Mouse (Mus musculus): Measurements from ENCODE around the gene Etv3. TPM values are rescaled to one million over a fixed set of nuclear protein-coding genes. Genes with fewer than 3 reads are reported as not detected.
A peak's percentile ranks its signal among the peaks of the same experiment; 100 is the strongest.

The Etv3 gene
- total and polyA plus RNA-seq, 3 experiments, result 7.4 to 10.4 TPM; not detected in 1

DNA sequence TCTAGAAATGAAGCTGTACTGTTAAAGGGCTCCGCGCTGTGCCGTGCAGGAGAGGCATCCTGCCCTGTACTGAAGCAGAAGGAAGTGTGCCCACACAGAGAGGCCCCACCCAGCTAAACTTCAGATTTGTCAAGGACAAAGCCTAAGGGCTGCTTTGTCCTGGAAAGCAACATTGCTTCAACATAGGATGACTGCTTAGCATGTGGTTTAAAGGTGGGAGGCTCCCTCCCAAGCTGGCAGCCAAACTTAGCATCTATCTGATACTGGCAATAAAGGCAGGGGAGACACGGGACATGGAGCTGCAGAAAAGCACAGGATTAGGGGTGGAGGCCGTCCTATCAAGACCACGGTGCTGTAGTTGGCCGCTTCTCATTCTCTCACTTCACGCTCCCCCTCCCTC is 24.1 kb upstream of the Etv3 start:
- peaks cover 0 to 6% of the 10 kb centered on the region in 2 experiments; a peak in 1 of 4 replicates for H3K36me3 ChIP-seq (ENCODE audit: control insufficient read depth in 1 of 2, insufficient read depth in 2 of 2, low read length in 2 of 2)
- H3K79me2 ChIP-seq (ENCODE audit: control insufficient read depth, insufficient read depth, low read length, poor library complexity), result no peaks in the 10 kb centered on the region
- TF ChIP-seq USF2 (IDR thresholded peaks at IDR 0.05; ENCODE audit: borderline replicate concordance in 1 of 2, insufficient read depth in 1 of 2, low read depth in 1 of 2, low read length in 2 of 2) (no peak), NELFE (IDR thresholded peaks at IDR 0.05; ENCODE audit: low read depth, low read length) (no peak), SIN3A (IDR thresholded peaks at IDR 0.05; ENCODE audit: low read length) (0 out of 2 replicates have a peak, but pooled peaks have one; percentile 8)
- H3K27ac ChIP-seq (ENCODE audit: control insufficient read depth, low read depth, low read length), result peak overlapping the region; percentile 32
- H3K9ac ChIP-seq (ENCODE audit: control insufficient read depth, low read depth, low read length, poor library complexity, severe bottlenecking), result peak overlapping the region; percentile 72
- DNase-seq (ENCODE audit: low read depth, low spot score), result peak; percentile 60
- no peaks in the 10 kb centered on the region for H3K9me3 ChIP-seq (replicated peaks; ENCODE audit: insufficient read depth, low read length)
- H3K27me3 ChIP-seq (ENCODE audit: control insufficient read depth in 1 of 2, insufficient read depth in 2 of 2, low read length in 2 of 2), result no peaks in the 10 kb centered on the region
- peaks cover 2 to 18% of the 10 kb centered on the region in 2 experiments; a peak in 2 of 4 replicates for H3K4me1 ChIP-seq (ENCODE audit: control insufficient read depth in 1 of 2, insufficient read depth in 2 of 2, low read length in 2 of 2)
- H3K4me3 ChIP-seq (ENCODE audit: control insufficient read depth in 1 of 2, insufficient read depth in 1 of 2, low read depth in 2 of 2, low read length in 2 of 2), result peak overlapping the region in 1 of 2 experiments; percentile 50; a peak in 3 of 4 replicates

DNA sequence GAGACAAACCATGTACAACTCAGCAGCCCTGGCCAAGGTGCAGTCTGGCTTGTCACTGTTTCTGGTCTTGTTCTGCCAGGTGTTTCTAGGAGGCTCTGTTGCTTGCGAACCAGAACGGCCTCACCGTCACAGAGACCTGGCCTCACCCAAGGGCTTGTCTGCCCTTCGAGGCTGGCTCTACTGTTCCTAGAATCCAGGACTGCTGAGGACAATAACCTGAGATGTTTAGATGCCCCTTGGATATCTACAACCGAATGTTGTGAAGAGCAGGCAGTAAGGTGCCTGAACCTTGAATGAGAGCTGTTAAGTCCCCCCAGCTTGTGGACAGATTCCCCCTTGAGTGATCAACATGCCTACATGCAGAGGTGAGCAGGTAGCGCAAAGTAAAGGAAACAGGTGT is 22.4 kb upstream of the Etv3 start:
- Histone ChIP-seq H3K9ac (ENCODE audit: control insufficient read depth, low read depth, low read length, poor library complexity, severe bottlenecking) (no peak overlapping the region), H3K79me2 (ENCODE audit: control insufficient read depth, insufficient read depth, low read length, poor library complexity) (no peaks in the 10 kb centered on the region), H3K27me3 (ENCODE audit: control insufficient read depth in 1 of 2, insufficient read depth in 2 of 2, low read length in 2 of 2) (no peaks in the 10 kb centered on the region), H3K4me3 (ENCODE audit: control insufficient read depth in 1 of 2, insufficient read depth in 1 of 2, low read depth in 2 of 2, low read length in 2 of 2) (no peak overlapping the region), H3K27ac (ENCODE audit: control insufficient read depth, low read depth, low read length) (no peak overlapping the region), H3K9me3 (replicated peaks; ENCODE audit: insufficient read depth, low read length) (no peaks in the 10 kb centered on the region), H3K36me3 (ENCODE audit: control insufficient read depth in 1 of 2, insufficient read depth in 2 of 2, low read length in 2 of 2) (peaks cover 0 to 6% of the 10 kb centered on the region in 2 experiments; a peak in 1 of 4 replicates), H3K4me1 (ENCODE audit: control insufficient read depth in 1 of 2, insufficient read depth in 2 of 2, low read length in 2 of 2) (peaks cover 2 to 18% of the 10 kb centered on the region in 2 experiments; a peak in 2 of 4 replicates)
- no peak for DNase-seq (ENCODE audit: low read depth, low spot score)
- no peak for TF ChIP-seq BHLHE40 (IDR thresholded peaks at IDR 0.05; ENCODE audit: borderline replicate concordance, low read depth, low read length)
- no peak for TF ChIP-seq RCOR1 (IDR thresholded peaks at IDR 0.05; ENCODE audit: low read depth, low read length)
- TF ChIP-seq SIN3A (IDR thresholded peaks at IDR 0.05; ENCODE audit: low read length), result no peak
- TF ChIP-seq JUND (IDR thresholded peaks at IDR 0.05; ENCODE audit: low read depth, low read length), result no peak
- TF ChIP-seq SMC3 (IDR thresholded peaks at IDR 0.05; ENCODE audit: low read depth, low read length), result no peak
- no peak for TF ChIP-seq ZC3H11A (IDR thresholded peaks at IDR 0.05; ENCODE audit: low read depth, low read length)
- no peak for TF ChIP-seq ZMIZ1 (IDR thresholded peaks at IDR 0.05; ENCODE audit: low read depth, low read length)
- no peak for TF ChIP-seq MAFK (IDR thresholded peaks at IDR 0.05; ENCODE audit: borderline replicate concordance, low read depth, low read length)
- no peak for TF ChIP-seq NELFE (IDR thresholded peaks at IDR 0.05; ENCODE audit: low read depth, low read length)
- TF ChIP-seq TBP (IDR thresholded peaks at IDR 0.05; ENCODE audit: low read depth, low read length), result no peak
- no peak for TF ChIP-seq EP300 (IDR thresholded peaks at IDR 0.05; ENCODE audit: low read depth in 1 of 2, low read length in 2 of 2)
- no peak for TF ChIP-seq HCFC1 (IDR thresholded peaks at IDR 0.05; ENCODE audit: low read depth, low read length)
- no peak for TF ChIP-seq MYB (IDR thresholded peaks at IDR 0.05; ENCODE audit: low read depth, low read length)
- no peak for TF ChIP-seq MYC (IDR thresholded peaks at IDR 0.05; ENCODE audit: low read depth, low read length)
